Mouse (Mus musculus) macrophage (primary cell): Measurements from ENCODE around the gene Lrp2. TPM values are rescaled to one million over a fixed set of nuclear protein-coding genes. Genes with fewer than 3 reads are reported as not detected.

Source experiments
- H3K27ac ChIP-seq: fragments of 350-480 bp; formaldehyde crosslinking; 2 replicates; pipeline ENCODE4 v1.9.0; 2021
- H3K36me3 ChIP-seq: fragments of 350-480 bp; formaldehyde crosslinking; 2 replicates; pipeline ENCODE4 v1.9.0; 2021; ENCODE audit errors: inconsistent target
- H3K4me3 ChIP-seq: fragments of 350-480 bp; formaldehyde crosslinking; 2 replicates; pipeline ENCODE4 v1.9.0; 2021; ENCODE audit errors: inconsistent target
- H3K79me2 ChIP-seq: fragments of 350-480 bp; formaldehyde crosslinking; 2 replicates; pipeline ENCODE4 v1.9.0; 2021; ENCODE audit errors: inconsistent target
- WGBS: methylation state at CpG from one replicate; pipeline ENCODE4 v1.1.7; 2026; ENCODE audit warnings: inconsistent platforms; ENCODE audit not compliant: missing documents; 5-methylcytosine and 5-hydroxymethylcytosine counted together
- polyA plus RNA-seq: library from polyadenylated mRNA; stranded (reverse); fragments of 250-400 nt; gene quantifications from 3 replicates; pipeline ENCODE4 v1.2.4, GENCODE M21; 2018; ENCODE audit warnings: inconsistent platforms

Gene Lrp2
- polyA plus RNA-seq, 1 experiment from 2014 or later = not detected

- 95% methylated on average over 5 of the region's 5 CpGs for whole genome bisulfite sequencing
- no peaks in the 10 kb centered on the region for H3K36me3 ChIP-seq
These were observed 12.7 kb downstream of the Lrp2 start for GRCm38 (mm10) chr2:69573038-69573732.

GRCm38 (mm10) chr2:69570556-69570955 lies 15.3 kb downstream of the Lrp2 start:
- Histone ChIP-seq H3K36me3 (no peaks in the 10 kb centered on the region), H3K27ac (no peak overlapping the region), H3K79me2 (no peaks in the 10 kb centered on the region), H3K4me3 (no peak overlapping the region)
- WGBS = 100% methylated on average over 6 of the region's 6 CpGs

More at GRCm38 (mm10) chr2:69573038-69573732, 12.7 kb downstream of the Lrp2 start:
- no peak overlapping the region for H3K4me3 ChIP-seq
- H3K79me2 ChIP-seq = no peaks in the 10 kb centered on the region
- no peak overlapping the region for H3K27ac ChIP-seq

- no peaks in the 10 kb centered on the region for H3K79me2 ChIP-seq
- no peak overlapping the region for H3K4me3 ChIP-seq
- H3K36me3 ChIP-seq = no peaks in the 10 kb centered on the region
- no peak overlapping the region for H3K27ac ChIP-seq
- 87% methylated on average over 7 of the region's 7 CpGs for WGBS
These were observed 19.6 kb downstream of the Lrp2 start for GRCm38 (mm10) chr2:69566281-69566680.

GRCm38 (mm10) chr2:69563492-69563891 lies 22.4 kb downstream of the Lrp2 start:
- Histone ChIP-seq H3K27ac (no peak overlapping the region), H3K79me2 (no peaks in the 10 kb centered on the region), H3K4me3 (no peak overlapping the region), H3K36me3 (no peaks in the 10 kb centered on the region)
- 69% methylated on average over 6 of the region's 6 CpGs for WGBS

DNA sequence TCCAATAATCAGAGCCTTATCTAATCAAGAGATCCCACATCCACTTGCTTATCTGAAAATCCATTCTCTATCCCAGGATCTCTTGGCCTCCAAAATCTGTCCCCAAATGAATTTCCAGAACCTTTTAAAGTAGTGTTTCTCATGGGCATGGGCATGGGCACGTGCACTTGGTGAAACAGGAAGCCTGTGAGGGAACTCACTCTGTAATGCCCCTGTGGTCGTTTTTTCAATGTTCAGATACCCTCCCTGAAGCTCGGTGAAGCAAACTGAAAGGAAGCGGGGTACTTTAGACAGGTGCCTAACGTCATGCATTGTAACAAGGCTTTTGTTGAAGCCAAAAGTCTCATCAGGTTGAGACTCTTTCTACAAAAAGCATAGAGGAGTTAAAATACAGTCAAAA lies 23.1 kb downstream of the Lrp2 start:
- Histone ChIP-seq H3K27ac (no peak overlapping the region), H3K36me3 (no peaks in the 10 kb centered on the region), H3K79me2 (no peaks in the 10 kb centered on the region), H3K4me3 (no peak overlapping the region)
- 7% methylated on average over 5 of the region's 5 CpGs for WGBS

DNA sequence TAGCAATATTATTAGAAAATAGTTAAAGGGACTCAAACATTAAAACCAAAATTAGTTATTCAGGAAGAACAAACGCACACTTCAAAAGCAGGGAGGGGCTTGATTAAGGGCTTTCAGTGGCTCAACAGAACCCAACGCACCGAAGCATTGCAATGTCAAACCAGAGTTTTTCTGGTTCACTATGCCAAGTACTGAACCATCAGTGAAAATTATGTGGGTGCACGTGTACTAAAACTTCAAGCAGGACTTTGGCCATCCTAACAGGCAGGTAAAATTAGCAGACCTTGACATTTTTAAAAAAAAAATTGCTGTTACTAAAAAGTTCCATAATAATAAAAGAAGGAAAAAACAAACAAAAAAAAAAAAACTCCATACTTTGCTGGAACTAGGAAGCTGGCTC lies 25.6 kb downstream of the Lrp2 start:
- WGBS = 71% methylated on average over 3 of the region's 4 CpGs
- H3K4me3 ChIP-seq = no peak overlapping the region

DNA sequence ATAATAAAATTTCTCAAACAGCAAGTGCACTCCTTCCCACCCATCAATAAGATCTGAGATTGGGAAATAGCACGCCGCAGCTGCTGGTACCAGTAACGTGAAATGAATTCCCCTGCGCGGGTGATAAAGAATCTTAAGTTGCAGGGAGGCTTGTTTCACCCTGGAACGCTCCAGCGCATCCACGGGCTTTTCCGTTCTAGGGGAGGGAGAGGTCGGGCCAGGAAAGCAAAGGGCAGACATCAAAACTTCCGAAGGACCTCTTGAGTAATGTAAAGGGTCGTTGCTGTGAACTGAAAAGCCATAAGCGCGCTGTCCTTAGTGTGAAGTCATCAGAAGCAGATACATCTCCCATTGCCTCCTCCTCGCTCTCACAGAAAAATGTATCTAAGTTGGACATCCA lies 26.5 kb downstream of the Lrp2 start:
- H3K4me3 ChIP-seq = no peak overlapping the region
- 86% methylated on average over 15 of the region's 15 CpGs for WGBS
- no peak overlapping the region for H3K27ac ChIP-seq
- H3K36me3 ChIP-seq = no peaks in the 10 kb centered on the region
- no peaks in the 10 kb centered on the region for H3K79me2 ChIP-seq

More for the DNA sequence above, 25.6 kb downstream of the Lrp2 start:
- no peaks in the 10 kb centered on the region for H3K79me2 ChIP-seq
- no peak overlapping the region for H3K27ac ChIP-seq
- H3K36me3 ChIP-seq = no peaks in the 10 kb centered on the region

DNA sequence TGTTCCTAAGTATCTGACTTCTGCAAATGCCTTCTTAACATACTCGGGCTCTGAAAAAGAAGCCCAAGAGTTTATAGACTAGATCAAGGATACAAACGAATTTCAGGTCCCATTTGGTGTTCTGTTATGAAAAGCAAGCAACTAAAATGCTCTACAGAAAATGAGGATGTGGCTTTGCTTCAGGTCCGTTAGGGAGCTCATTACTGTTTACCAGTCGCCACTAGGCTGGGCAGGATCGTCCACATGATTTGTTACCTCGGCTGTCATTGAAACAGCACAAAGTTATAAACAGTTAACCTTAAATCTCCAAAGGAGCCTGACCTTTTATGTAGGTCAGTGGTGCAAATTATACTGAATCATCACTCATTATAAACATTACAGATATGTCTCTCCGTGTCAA lies 29.2 kb downstream of the Lrp2 start:
- Histone ChIP-seq H3K79me2 (no peaks in the 10 kb centered on the region), H3K4me3 (no peak overlapping the region), H3K27ac (no peak overlapping the region), H3K36me3 (no peaks in the 10 kb centered on the region)
- 11% methylated on average over 7 of the region's 7 CpGs for WGBS

GRCm38 (mm10) chr2:69551639-69552038 lies 34.2 kb downstream of the Lrp2 start:
- 84% methylated on average over 5 of the region's 5 CpGs for WGBS

GRCm38 (mm10) chr2:69546823-69547222 lies 39.0 kb downstream of the Lrp2 start:
- no peaks in the 10 kb centered on the region for H3K79me2 ChIP-seq
- no peaks in the 10 kb centered on the region for H3K36me3 ChIP-seq
- no peak overlapping the region for H3K4me3 ChIP-seq
- 26% methylated on average over 10 of the region's 11 CpGs for WGBS
- no peak overlapping the region for H3K27ac ChIP-seq

More at GRCm38 (mm10) chr2:69551639-69552038, 34.2 kb downstream of the Lrp2 start:
- H3K79me2 ChIP-seq = no peaks in the 10 kb centered on the region
- no peak overlapping the region for H3K4me3 ChIP-seq
- no peak overlapping the region for H3K27ac ChIP-seq
- H3K36me3 ChIP-seq = no peaks in the 10 kb centered on the region

DNA sequence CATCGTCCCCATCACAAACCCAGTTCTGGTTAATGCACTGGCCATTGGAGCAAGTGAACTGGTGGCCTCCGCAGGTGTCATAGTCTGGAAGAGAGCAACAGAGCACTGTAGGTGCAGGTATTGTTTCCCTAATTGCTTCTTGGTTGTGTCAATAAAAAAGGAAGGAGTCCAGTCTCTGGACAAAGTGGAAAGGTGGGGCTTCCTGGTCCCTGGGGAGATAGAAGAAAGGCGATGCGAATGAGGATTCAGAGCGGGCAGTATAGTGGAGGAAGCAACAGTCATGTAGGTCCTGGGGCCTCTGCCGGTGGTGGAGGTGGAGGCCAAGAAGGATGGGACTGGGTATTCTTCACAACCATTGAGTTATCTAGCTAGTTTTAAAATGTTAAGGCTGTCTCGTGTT lies 49.8 kb downstream of the Lrp2 start:
- H3K27ac ChIP-seq = no peak overlapping the region
- 93% methylated on average over 7 of the region's 7 CpGs for WGBS
- H3K79me2 ChIP-seq = no peaks in the 10 kb centered on the region
- no peaks in the 10 kb centered on the region for H3K36me3 ChIP-seq
- H3K4me3 ChIP-seq = no peak overlapping the region

DNA sequence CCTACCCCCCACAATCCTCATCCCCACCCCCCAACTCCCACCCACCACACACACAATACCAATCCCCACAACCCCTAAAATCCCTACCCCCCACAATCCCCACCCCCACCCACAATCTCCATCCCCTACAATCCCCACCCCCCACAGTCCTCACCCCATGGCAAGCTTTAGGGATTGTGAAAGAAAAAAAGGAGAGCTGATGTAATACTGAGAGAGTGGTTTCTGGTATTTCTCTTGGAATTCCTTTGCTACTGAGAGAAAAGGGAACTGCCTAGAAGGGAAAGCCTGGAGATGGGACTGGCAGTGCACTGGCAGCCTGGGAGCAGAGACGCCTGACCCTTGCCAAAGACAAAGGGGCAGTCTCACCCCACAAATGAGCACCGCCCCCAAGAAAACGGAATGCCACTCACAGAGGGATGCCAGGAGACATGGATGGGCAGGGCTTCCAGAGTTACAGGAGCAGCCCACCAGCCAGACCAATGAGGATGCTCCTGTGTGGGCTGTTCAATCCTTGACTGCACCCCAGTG lies 54.3 kb downstream of the Lrp2 start:
- Histone ChIP-seq H3K79me2 (no peaks in the 10 kb centered on the region), H3K4me3 (no peak overlapping the region), H3K36me3 (no peaks in the 10 kb centered on the region), H3K27ac (no peak overlapping the region)
- 90% methylated on average over 3 of the region's 3 CpGs for WGBS

GRCm38 (mm10) chr2:69530691-69531527 lies 55.0 kb downstream of the Lrp2 start:
- no peak overlapping the region for H3K4me3 ChIP-seq
- no peak overlapping the region for H3K27ac ChIP-seq
- WGBS = 59% methylated on average over 13 of the region's 14 CpGs
- H3K36me3 ChIP-seq = no peaks in the 10 kb centered on the region
- no peaks in the 10 kb centered on the region for H3K79me2 ChIP-seq

- H3K36me3 ChIP-seq = no peaks in the 10 kb centered on the region
- H3K4me3 ChIP-seq = no peak overlapping the region
- WGBS = 90% methylated on average over 5 of the region's 5 CpGs
- H3K27ac ChIP-seq = no peak overlapping the region
- no peaks in the 10 kb centered on the region for H3K79me2 ChIP-seq
These were observed 55.7 kb downstream of the Lrp2 start for GRCm38 (mm10) chr2:69530126-69530525.

DNA sequence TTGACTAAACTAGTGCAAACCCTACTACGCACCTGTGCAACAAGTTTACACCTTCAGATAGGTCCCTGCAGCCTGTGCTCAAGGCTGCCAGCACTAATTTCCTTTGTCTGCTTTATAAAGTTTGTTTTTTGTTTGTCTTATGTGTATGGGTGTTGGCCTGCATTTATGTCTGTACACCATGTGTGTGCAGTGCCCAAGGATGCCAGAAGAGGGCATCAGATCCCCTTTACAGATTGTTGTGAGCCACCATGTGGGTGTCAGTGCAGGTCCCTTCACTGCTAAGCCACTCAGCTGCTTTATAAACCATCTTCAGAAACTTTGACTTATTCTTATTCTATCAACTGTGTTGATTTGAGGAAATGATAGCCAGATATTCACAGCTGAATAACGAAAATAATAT lies 65.6 kb downstream of the Lrp2 start:
- no peaks in the 10 kb centered on the region for H3K36me3 ChIP-seq
- 95% methylated on average over 2 of the region's 2 CpGs for WGBS
- H3K79me2 ChIP-seq = no peaks in the 10 kb centered on the region
- no peak overlapping the region for H3K27ac ChIP-seq
- no peak overlapping the region for H3K4me3 ChIP-seq
